Mouse (Mus musculus) cerebellum, adult 2 months (tissue): Measurements from ENCODE around the gene Apob.
A peak's percentile ranks its signal among the peaks of the same experiment; 100 is the strongest.

ENCODE experiments used
- CTCF ChIP-seq: fragments of 200-500 bp; IDR thresholded peaks from 2 replicates; pipeline ENCODE4 v1.5.1; 2011; ENCODE audit warnings: low read depth, mild to moderate bottlenecking, control low read depth, low read length, moderate library complexity, borderline replicate concordance; ENCODE audit not compliant: insufficient read depth
- POLR2A ChIP-seq: fragments of 200-500 bp; IDR thresholded peaks from 2 replicates; pipeline ENCODE4 v1.6.1; 2011; ENCODE audit warnings: low read length, control low read depth, borderline replicate concordance; ENCODE audit not compliant: insufficient read depth

DNA sequence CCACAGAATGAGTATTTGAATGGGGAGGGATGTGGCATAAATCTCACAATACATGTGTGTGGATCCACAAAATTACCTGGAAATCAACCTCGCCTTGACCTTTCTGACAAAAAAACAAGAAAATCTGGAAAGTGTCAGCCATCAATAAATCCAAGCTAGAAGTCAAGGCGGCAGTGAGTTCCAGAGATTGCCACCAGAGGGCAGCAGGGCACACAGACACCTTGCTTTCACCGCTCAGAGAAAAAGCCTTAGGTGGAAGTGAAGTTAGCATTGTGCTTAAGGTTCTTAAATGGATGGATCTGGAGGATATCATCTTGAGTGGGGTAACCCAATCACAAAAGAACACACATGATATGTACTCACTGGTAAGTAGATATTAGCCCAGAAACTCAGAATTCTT is 82.1 kb downstream of the Apob start:
- TF ChIP-seq CTCF, result peak; percentile 89
- no peak for TF ChIP-seq POLR2A
